Mouse (Mus musculus): ENCODE results near the gene Ercc4. TPM values are rescaled to one million over a fixed set of nuclear protein-coding genes. Genes with fewer than 3 reads are reported as not detected.

Ercc4 gene
- polyA plus RNA-seq, 1 experiment from 2014 or later, result 16.2 TPM

Other genes starting within 250 kb of the Ercc4 start
- gene Mrtfb, start 146.8 kb downstream of the Ercc4 start, polyA plus RNA-seq (2015; fragmentation: Nextera tagmentation; extraction: Ambion mirVana), result 10.5 and 12.2 TPM in 2 replicates